Mouse (Mus musculus): ENCODE results near the gene Shpk. TPM values are rescaled to one million over a fixed set of nuclear protein-coding genes. Genes with fewer than 3 reads are reported as not detected.

The Shpk gene
- total RNA-seq, 2 experiments from 2014 or later: 0.50 to 0.66 TPM

GRCm38 (mm10) chr11:73203895-73204294 is 4.6 kb downstream of the Shpk start:
- DNase-seq: no peak

GRCm38 (mm10) chr11:73205194-73205593 is 5.9 kb downstream of the Shpk start:
- intact Hi-C loops (cut with DNase I): no loop called here
- no peak for DNase-seq

More at GRCm38 (mm10) chr11:73203895-73204294, 4.6 kb downstream of the Shpk start:
- Histone ChIP-seq H3K4me3 (no peak overlapping the region), H3K27ac (peak overlapping the region; percentile 40)
- intact Hi-C loops (cut with DNase I): no loop called here
- no peak for TF ChIP-seq CTCF (IDR thresholded peaks at IDR 0.05)

GRCm38 (mm10) chr11:73207621-73208020 is 8.4 kb downstream of the Shpk start:
- H3K27ac ChIP-seq: no peak overlapping the region
- intact Hi-C loops (cut with DNase I): no loop called here
- peak; percentile 37; the same call in 1 of the 2 replicates for TF ChIP-seq CTCF (IDR thresholded peaks at IDR 0.05)
- no peak overlapping the region for H3K4me3 ChIP-seq
- no peak for DNase-seq

More at GRCm38 (mm10) chr11:73205194-73205593, 5.9 kb downstream of the Shpk start:
- TF ChIP-seq CTCF (IDR thresholded peaks at IDR 0.05): no peak
- no peak overlapping the region for H3K4me3 ChIP-seq
- no peak overlapping the region for H3K27ac ChIP-seq

DNA sequence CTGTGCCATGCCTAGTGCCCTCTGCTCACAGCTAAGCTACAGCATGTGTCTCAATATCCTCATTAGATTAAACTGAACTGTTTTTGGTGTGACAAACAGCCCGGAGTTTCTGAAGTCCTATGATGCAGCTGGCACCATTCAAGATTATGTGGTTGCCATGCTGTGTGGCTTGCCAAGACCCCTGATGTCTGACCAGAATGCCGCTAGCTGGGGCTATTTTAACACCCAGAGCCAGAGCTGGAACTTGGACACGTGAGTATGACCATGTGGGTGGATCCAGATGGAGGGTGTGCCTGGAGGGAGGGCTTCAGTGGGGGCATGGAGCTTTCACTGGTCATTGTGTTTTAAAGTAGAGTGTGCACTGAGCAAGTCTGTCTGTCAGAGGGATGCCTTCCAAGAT is 14.7 kb downstream of the Shpk start:
- no peak for DNase-seq
- Histone ChIP-seq H3K27ac (no peak overlapping the region), H3K4me3 (no peak overlapping the region)
- intact Hi-C loops (cut with DNase I): no loop called here
- TF ChIP-seq CTCF (IDR thresholded peaks at IDR 0.05): no peak

- DNase-seq: no peak
- no peak overlapping the region for H3K27ac ChIP-seq
- intact Hi-C loops (cut with DNase I): no loop called here
- H3K4me3 ChIP-seq: no peak overlapping the region
- TF ChIP-seq CTCF (IDR thresholded peaks at IDR 0.05): peak; percentile 41
Observed at GRCm38 (mm10) chr11:73219671-73220070, 20.4 kb downstream of the Shpk start.

DNA sequence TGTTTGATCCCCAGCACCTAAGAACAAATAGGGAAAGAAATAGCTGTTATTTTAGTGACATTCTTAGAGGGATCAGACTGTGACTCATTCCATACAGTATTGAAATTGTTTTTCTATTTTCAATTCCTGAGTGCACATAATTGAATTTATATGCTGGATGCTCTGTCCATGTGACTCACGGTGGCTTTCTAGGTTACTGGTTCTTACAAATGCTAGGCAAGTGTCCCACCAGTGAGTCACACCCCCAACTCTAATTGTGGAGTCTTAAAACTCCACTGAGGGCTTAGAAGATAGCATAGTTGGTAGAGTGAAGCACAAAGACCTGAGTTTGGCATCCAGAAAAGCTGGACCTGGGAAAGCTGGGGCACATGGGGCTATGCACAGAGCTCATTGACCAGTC is 21.4 kb downstream of the Shpk start:
- TF ChIP-seq CTCF (IDR thresholded peaks at IDR 0.05): no peak
- no peak for DNase-seq
- Histone ChIP-seq H3K27ac (no peak overlapping the region), H3K4me3 (no peak overlapping the region)
- intact Hi-C loops (cut with DNase I): no loop called here

GRCm38 (mm10) chr11:73222846-73223245 is 23.6 kb downstream of the Shpk start:
- intact Hi-C loops (cut with DNase I): no loop called here
- Histone ChIP-seq H3K4me3 (no peak overlapping the region), H3K27ac (no peak overlapping the region)
- no peak for TF ChIP-seq CTCF (IDR thresholded peaks at IDR 0.05)
- no peak for DNase-seq

- intact Hi-C loops (cut with DNase I): no loop called here
- DNase-seq: peak; percentile 31
- peak; percentile 57 for TF ChIP-seq CTCF (IDR thresholded peaks at IDR 0.05)
- Histone ChIP-seq H3K4me3 (no peak overlapping the region), H3K27ac (no peak overlapping the region)
Observed at GRCm38 (mm10) chr11:73223966-73224365, 24.7 kb downstream of the Shpk start.

DNA sequence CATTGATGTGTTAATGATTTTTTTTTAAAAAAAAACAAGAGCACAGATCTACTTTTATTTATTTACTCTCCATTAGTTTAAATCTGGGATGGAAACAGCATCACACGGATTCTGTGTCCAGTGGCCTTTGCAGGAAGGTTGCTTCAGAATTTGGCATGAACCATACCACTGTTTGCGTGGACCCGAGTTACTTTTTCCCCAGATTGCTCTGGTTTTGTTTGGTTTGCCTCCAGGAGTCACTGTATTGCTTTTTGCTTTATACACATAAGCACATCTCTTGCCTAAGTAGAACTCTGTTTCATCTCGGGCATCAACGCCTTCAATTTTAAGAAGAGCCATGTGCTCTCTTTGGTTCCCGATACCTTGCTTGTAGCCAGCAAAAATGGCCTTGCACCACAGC is 26.6 kb downstream of the Shpk start:
- Histone ChIP-seq H3K27ac (no peak overlapping the region), H3K4me3 (no peak overlapping the region)
- intact Hi-C loops (cut with DNase I): no loop called here
- no peak for TF ChIP-seq CTCF (IDR thresholded peaks at IDR 0.05)
- no peak for DNase-seq

GRCm38 (mm10) chr11:73228881-73229280 is 29.6 kb downstream of the Shpk start:
- no peak overlapping the region for H3K4me3 ChIP-seq
- no peak for DNase-seq
- no peak overlapping the region for H3K27ac ChIP-seq
- intact Hi-C loops (cut with DNase I): no loop called here
- no peak for TF ChIP-seq CTCF (IDR thresholded peaks at IDR 0.05)

GRCm38 (mm10) chr11:73230081-73230480 is 30.8 kb downstream of the Shpk start:
- intact Hi-C loops (cut with DNase I): no loop called here
- Histone ChIP-seq H3K4me3 (no peak overlapping the region), H3K27ac (no peak overlapping the region)
- DNase-seq: no peak
- TF ChIP-seq CTCF (IDR thresholded peaks at IDR 0.05): no peak

DNA sequence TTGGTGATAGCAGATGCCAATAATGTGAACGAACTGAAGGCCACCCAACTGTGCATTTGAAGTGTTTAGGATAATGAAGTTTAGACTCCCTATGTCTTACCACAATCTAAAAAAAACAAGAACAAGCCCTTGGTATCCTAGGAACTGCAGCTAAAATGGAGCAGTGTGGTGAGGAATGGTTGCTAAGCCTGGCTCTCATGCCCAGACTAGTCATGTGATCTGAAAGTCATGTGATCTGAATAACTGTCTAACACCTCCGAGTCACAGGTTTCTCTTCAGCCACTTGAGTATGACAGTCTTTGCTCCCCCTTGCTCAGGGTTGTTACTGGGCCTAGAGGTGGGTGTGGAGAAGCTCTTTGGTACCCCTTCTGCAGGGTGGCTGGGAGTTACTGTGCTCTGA is 33.3 kb downstream of the Shpk start:
- TF ChIP-seq CTCF (IDR thresholded peaks at IDR 0.05): no peak
- intact Hi-C loops (cut with DNase I): no loop called here
- Histone ChIP-seq H3K27ac (no peak overlapping the region), H3K4me3 (no peak overlapping the region)
- no peak for DNase-seq

GRCm38 (mm10) chr11:73233992-73234391 is 34.7 kb downstream of the Shpk start, which contains the start of gene Trpv1:
Trpv1 (plus strand) TSS chr11:73234292.
- no peak within 1 kb of the TSS for H3K27ac ChIP-seq
- no peak for DNase-seq
- no peak within 1 kb of the TSS for H3K4me3 ChIP-seq
- intact Hi-C loops (cut with DNase I): no loop called here
- TF ChIP-seq CTCF (IDR thresholded peaks at IDR 0.05): no peak

- intact Hi-C loops (cut with DNase I): no loop called here
Observed at GRCm38 (mm10) chr11:73235990-73236701, 36.9 kb downstream of the Shpk start.

More at GRCm38 (mm10) chr11:73235990-73236701, 36.9 kb downstream of the Shpk start:
- Histone ChIP-seq H3K27ac (peak overlapping the region; percentile 80), H3K4me3 (no peak overlapping the region)
- peak; percentile 85 for DNase-seq
- TF ChIP-seq CTCF (IDR thresholded peaks at IDR 0.05): no peak

Data from gastrocnemius, adult 2 months (tissue).